ENCODE assay signal across 20 mouse cellular contexts in genomic region chr4:103095921-103096320, GRCm38 (mm10). TPM values are rescaled to one million over a fixed set of nuclear protein-coding genes. Genes with fewer than 3 reads are reported as not detected.
DNase-seq lines count a peak whose midpoint lies in the region; TF ChIP-seq lines count a peak whose summit lies in the region.
"Had no signal": no experiment of that assay in that cellular context is flagged by ENCODE, and none has a peak within 500 bp of the region (broad histone marks: within the 10 kb centered on the region; RNA-seq: fewer than 3 reads in every experiment).

No protein-coding gene starts in this region.

- in situ Hi-C loops in CH12.LX (cut with MboI; ENCODE audit: low pct_ligation_motif_present, low pct_unique_long_range_greater_than_20kb, low sequenced_read_pairs) = no loop called here

- TF ChIP-seq EP300 in CH12.LX (IDR thresholded peaks at IDR 0.05; ENCODE audit: low read length) = peak; percentile 48; the same call in 1 of the 2 replicates

- no peak for TF ChIP-seq POLR2A in CH12.LX (IDR thresholded peaks at IDR 0.05; ENCODE audit: low read depth, low read length)

- peaks cover 0 to 15% of the 10 kb centered on the region in 2 experiments; a peak in 1 of 4 replicates for H3K4me1 ChIP-seq in CH12.LX (ENCODE audit: control insufficient read depth in 1 of 2, insufficient read depth in 2 of 2)
- H3K4me1 ChIP-seq: embryonic facial prominence, embryonic 15.5 days; forebrain, embryonic 10.5 days; hindbrain, embryonic 10.5 days had no signal

- H3K4me2 ChIP-seq in CH12.LX (ENCODE audit: insufficient read depth, low read depth, poor library complexity, severe bottlenecking) = peak overlapping the region; percentile 24; the same call in 1 of the 2 replicates
- H3K4me2 ChIP-seq: embryonic facial prominence, embryonic 15.5 days; heart, embryonic 12.5 days; hindbrain, embryonic 14.5 days had no signal

- H3K79me2 ChIP-seq in CH12.LX (replicated peaks; ENCODE audit: control insufficient read depth, extremely low read depth, insufficient read depth, poor library complexity, severe bottlenecking) = no peaks in the 10 kb centered on the region

- no peaks in the 10 kb centered on the region for H3K36me3 ChIP-seq in CH12.LX (replicated peaks in 1 of 2; ENCODE audit: control insufficient read depth in 1 of 2, insufficient read depth in 1 of 2, low read length in 1 of 2)
- H3K36me3 ChIP-seq: embryonic facial prominence, embryonic 15.5 days; heart, embryonic 12.5 days; hindbrain, embryonic 10.5 days had no signal

- no peak overlapping the region for H3K4me3 ChIP-seq in CH12.LX (replicated peaks in 1 of 3; ENCODE audit: low read depth in 2 of 3, low read length in 2 of 3, poor library complexity in 1 of 3)
- H3K4me3 ChIP-seq: embryonic facial prominence, embryonic 15.5 days; erythroblast, embryonic 14.5 days; forebrain, embryonic 10.5 days; gastrocnemius, adult 2 months; heart, embryonic 12.5 days; hindbrain, embryonic 10.5 days had no signal

- DNase-seq in thymus, postnatal 4 days = peak; percentile 37
- no peak for DNase-seq in thymus, postnatal 10 days (ENCODE audit: low spot score in 2 of 2)
- DNase-seq in CH12.LX (ENCODE audit: extremely low read depth) = peak; percentile 29
- peak; percentile 66 for DNase-seq in induced T-regulatory cell, adult 2 months (ENCODE audit: low read depth)
- no peak for DNase-seq in adrenal gland, postnatal 25 days
- DNase-seq in ovary, postnatal 36 days (ENCODE audit: low spot score) = no peak
- no peak for DNase-seq in urinary bladder, postnatal 4 days (ENCODE audit: low spot score in 2 of 2)
- DNase-seq: adrenal gland, postnatal 10 days; cerebellum, adult 11 months; cerebellum, adult 8-10 months; cerebellum, postnatal 14 days; embryo, embryonic 11 days; gastrocnemius, adult 2 months; gastrocnemius, postnatal 25 days had no signal

- no peak overlapping the region for H3K9ac ChIP-seq in CH12.LX (ENCODE audit: insufficient read depth, low read depth)
- H3K9ac ChIP-seq: embryonic facial prominence, embryonic 15.5 days; heart, embryonic 12.5 days; hindbrain, embryonic 14.5 days had no signal

- dilution Hi-C loops in CH12.LX (cut with MboI; ENCODE audit: extremely low pct_ligation_motif_present, extremely low pct_unique_long_range_greater_than_20kb, low sequenced_read_pairs) = no loop called here

- H3K9me3 ChIP-seq in CH12.LX (replicated peaks; ENCODE audit: low read length) = no peaks in the 10 kb centered on the region
- H3K9me3 ChIP-seq: embryonic facial prominence, embryonic 15.5 days; forebrain, embryonic 10.5 days; heart, embryonic 12.5 days; hindbrain, embryonic 10.5 days had no signal

- H3K27me3 ChIP-seq in CH12.LX (replicated peaks) = no peaks in the 10 kb centered on the region
- H3K27me3 ChIP-seq: embryonic facial prominence, embryonic 15.5 days; heart, embryonic 12.5 days had no signal

- no peak for TF ChIP-seq RAD21 in CH12.LX (IDR thresholded peaks at IDR 0.05; ENCODE audit: low read depth, low read length)

- TF ChIP-seq CTCF in CH12.LX (conservative IDR thresholded peaks at IDR 0.05 in 1 of 2, IDR thresholded peaks at IDR 0.05 in 1 of 2; ENCODE audit: low read depth in 2 of 2, low read length in 2 of 2) = no peak

- H3K27ac ChIP-seq in CH12.LX (ENCODE audit: insufficient read depth, low read depth) = no peak overlapping the region
- H3K27ac ChIP-seq: embryonic facial prominence, embryonic 15.5 days; forebrain, embryonic 10.5 days; gastrocnemius, adult 2 months; hindbrain, embryonic 10.5 days; hindbrain, embryonic 14.5 days had no signal

TF ChIP-seq in CH12.LX, 34 proteins besides CTCF, POLR2A, EP300 and RAD21:
- TF ChIP-seq RCOR1 (conservative IDR thresholded peaks at IDR 0.05; ENCODE audit: low read depth, low read length) (no peak), KAT2A (IDR thresholded peaks at IDR 0.05; ENCODE audit: insufficient replicate concordance, low read length) (no peak), JUN (IDR thresholded peaks at IDR 0.05; ENCODE audit: insufficient read depth, low read depth, low read length) (no peak), GABPA (IDR thresholded peaks at IDR 0.05; ENCODE audit: insufficient replicate concordance, low read depth, low read length) (no peak), CHD1 (IDR thresholded peaks at IDR 0.05; ENCODE audit: low read depth, low read length) (no peak), ELF1 (IDR thresholded peaks at IDR 0.05; ENCODE audit: low read depth, low read length) (no peak), JUND (conservative IDR thresholded peaks at IDR 0.05; ENCODE audit: low read depth, low read length) (no peak), UBTF (IDR thresholded peaks at IDR 0.05; ENCODE audit: low read depth, low read length) (no peak), E2F4 (IDR thresholded peaks at IDR 0.05; ENCODE audit: insufficient replicate concordance, low read depth, low read length) (no peak), MYC (IDR thresholded peaks at IDR 0.05; ENCODE audit: low read depth, low read length) (no peak), BHLHE40 (IDR thresholded peaks at IDR 0.05; ENCODE audit: low read depth, low read length) (no peak), MAX (IDR thresholded peaks at IDR 0.05; ENCODE audit: low read length) (no peak), CHD2 (IDR thresholded peaks at IDR 0.05; ENCODE audit: low read length) (0 out of 2 replicates have a peak, but pooled peaks have one; percentile 16), ZMIZ1 (IDR thresholded peaks at IDR 0.05; ENCODE audit: low read depth, low read length) (no peak), MAFK (IDR thresholded peaks at IDR 0.05; ENCODE audit: insufficient replicate concordance, low read length) (0 out of 2 replicates have a peak, but pooled peaks have one; percentile 12)

RNA-seq across cellular contexts. Expression of gene Mier1, which starts 18.3 kb away (rescaled TPM):
- total RNA-seq in CH12.LX (2012; rRNA removed) = 34.4 and 36.2 TPM in 2 replicates
- total RNA-seq in CH12.LX (2014; rRNA removed) = 22.5 and 24.9 TPM in 2 replicates
- polyA plus RNA-seq in CH12.LX (2012; ENCODE audit: insufficient read length, low read depth) = 35.0 and 50.3 TPM in 2 replicates
- total RNA-seq in adrenal gland, postnatal 25 days (2021) = 77.1 and 80.1 TPM in 2 replicates

RNA-seq across cellular contexts. Expression of gene Wdr78, which starts 18.4 kb away (rescaled TPM):
- total RNA-seq in CH12.LX (2012; rRNA removed) (0.71 and 1.1 TPM in 2 replicates), CH12.LX (2014; rRNA removed) (0.47 and 0.63 TPM in 2 replicates)
- 0.29 and 0.60 TPM in 2 replicates for polyA plus RNA-seq in CH12.LX (2012; ENCODE audit: insufficient read length, low read depth)
- total RNA-seq in adrenal gland, postnatal 25 days (2021) = 6.3 and 8.6 TPM in 2 replicates

Comparison
In these comparisons a context has a peak if more than half of its experiments do, and no peak if none do; other contexts are left out.
1. DNase-seq: peak in thymus, postnatal 4 days (single experiment), CH12.LX (single experiment) and induced T-regulatory cell, adult 2 months (single experiment); none in thymus, postnatal 10 days (0 of 2), adrenal gland, postnatal 25 days (single experiment), ovary, postnatal 36 days (single experiment) and urinary bladder, postnatal 4 days (0 of 2).